Mouse (Mus musculus) liver, postnatal 0 days (tissue): Measurements from ENCODE around the gene Cry2. TPM values are rescaled to one million over a fixed set of nuclear protein-coding genes. Genes with fewer than 3 reads are reported as not detected.
A peak's percentile ranks its signal among the peaks of the same experiment; 100 is the strongest.
"Not testable (repeated sequence)": the region's sequence is repeated elsewhere in the genome, so short reads cannot be mapped to it uniquely, and the experiment has no call there.

Experiments used
- ATAC-seq: fragments of 200-750 bp; cut with Nextera tagmentation; 2 replicates; pipeline ENCODE4 v1.8.0; 2017; ENCODE audit warnings: mild to moderate bottlenecking, moderate library complexity
- DNase-seq: peaks from one replicate; pipeline ENCODE4 v3.0.0-alpha.2; 2016
- H3K27ac ChIP-seq: fragments of 300-500 bp; sonication (generic); 2 replicates; pipeline ENCODE4 v1.5.1; 2014; ENCODE audit warnings: antibody characterized with exemption, moderate library complexity, mild to moderate bottlenecking, low read depth
- H3K27me3 ChIP-seq: fragments of 300-500 bp; sonication (generic); 2 replicates; pipeline ENCODE4 v1.6.1; 2014; ENCODE audit warnings: low read length, control low read depth, mixed read lengths; ENCODE audit not compliant: insufficient read depth
- H3K36me3 ChIP-seq: fragments of 300-500 bp; sonication (generic); replicated peaks from 2 replicates; pipeline ENCODE4 v1.6.1; 2014; ENCODE audit warnings: mild to moderate bottlenecking, control low read depth, low read length, moderate library complexity, mixed read lengths; ENCODE audit not compliant: insufficient read depth
- H3K4me1 ChIP-seq: fragments of 300-500 bp; sonication (generic); 2 replicates; pipeline ENCODE4 v1.6.1; 2014; ENCODE audit warnings: antibody characterized with exemption, mild to moderate bottlenecking, control low read depth; ENCODE audit not compliant: insufficient read depth
- H3K4me2 ChIP-seq: fragments of 300-500 bp; sonication (generic); 2 replicates; pipeline ENCODE4 v1.6.1; 2014; ENCODE audit warnings: low read depth, mild to moderate bottlenecking, low read length, moderate library complexity, mixed read lengths
- H3K4me3 ChIP-seq: fragments of 300-500 bp; sonication (generic); 2 replicates; pipeline ENCODE4 v1.5.1; 2014; ENCODE audit warnings: low read depth, low read length
- H3K9ac ChIP-seq: fragments of 300-500 bp; sonication (generic); replicated peaks from 2 replicates; pipeline ENCODE4 v1.6.1; 2014; ENCODE audit warnings: mild to moderate bottlenecking, moderate library complexity
- H3K9me3 ChIP-seq: fragments of 300-500 bp; sonication (generic); 2 replicates; pipeline ENCODE4 v1.6.1; 2016; ENCODE audit warnings: mild to moderate bottlenecking, control low read depth, low read length, mixed read lengths
- CTCF ChIP-seq: sonication (generic); IDR thresholded peaks from 2 replicates; pipeline ENCODE4 v1.5.1; 2016; ENCODE audit warnings: antibody characterized with exemption, low read depth
- EP300 ChIP-seq: IDR thresholded peaks from 2 replicates; pipeline ENCODE4 v1.6.1; 2016; ENCODE audit warnings: antibody characterized with exemption, low read depth, mild to moderate bottlenecking
- WGBS: fragments of 180-500 bp; shearing (Covaris S2); extraction: QIAGEN DNeasy Blood & Tissue Kit; methylation state at CpG from one replicate; pipeline ENCODE4 v1.1.7; 2014; ENCODE audit not compliant: insufficient replicate concordance; 5-methylcytosine and 5-hydroxymethylcytosine counted together
- polyA plus RNA-seq: library from polyadenylated mRNA; unstranded; fragments of >200 nt; fragmentation: Nextera tagmentation; extraction: Ambion mirVana; gene quantifications from 2 replicates; pipeline ENCODE4 v1.2.1, GENCODE M21; 2015

Gene Cry2
- 9.6 and 11.9 TPM in 2 replicates for polyA plus RNA-seq

GRCm38 (mm10) chr2:92433578-92434374 is at the start of gene Cry2:
TSS of gene Cry2 (minus strand) at chr2:92434043.
- H3K4me1 ChIP-seq, result peaks cover 40% of the 10 kb centered on the region
- 0% methylated on average over 41 of the region's 76 CpGs for WGBS

DNA sequence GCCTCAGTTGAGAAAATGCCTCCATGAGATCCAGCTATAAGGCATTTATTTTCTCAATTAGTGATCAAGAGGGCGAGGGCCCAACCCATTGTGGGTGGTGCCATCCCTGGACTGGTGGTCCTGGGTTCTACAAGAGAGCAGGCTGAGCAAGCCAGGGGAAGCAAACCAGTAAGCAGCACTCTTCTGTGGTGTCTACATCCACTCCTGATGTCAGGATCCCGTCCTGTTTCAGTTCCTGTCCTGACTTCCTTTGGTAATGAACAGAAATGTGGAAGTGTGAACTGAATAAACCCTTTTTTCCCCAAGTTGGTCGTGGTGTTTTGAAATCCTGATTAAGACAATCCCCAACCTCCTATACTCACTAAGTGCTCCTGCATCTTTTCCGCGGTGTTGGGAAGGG is 49.7 kb upstream of the Cry2 start:
- no peaks in the 10 kb centered on the region for H3K9me3 ChIP-seq
- 41% methylated on average over 5 of the region's 5 CpGs for WGBS
- TF ChIP-seq CTCF, result no peak
- no peak for TF ChIP-seq EP300
- DNase-seq (no peak), ATAC-seq (no peak)
- H3K4me3 ChIP-seq, result no peak overlapping the region
- no peaks in the 10 kb centered on the region for H3K36me3 ChIP-seq
- H3K27ac ChIP-seq, result peak overlapping the region; percentile 70; the same call in 1 of the 2 replicates
- peak overlapping the region; percentile 66; the same call in 1 of the 2 replicates for H3K4me2 ChIP-seq
- H3K27me3 ChIP-seq, result 0 out of 2 replicates have a peak, but pooled peaks cover 6% of the 10 kb centered on the region
- peaks cover 33% of the 10 kb centered on the region for H3K4me1 ChIP-seq
- no peak overlapping the region for H3K9ac ChIP-seq

More at GRCm38 (mm10) chr2:92433578-92434374, at the start of gene Cry2:
- no peak; the same call in 1 of the 2 replicates for TF ChIP-seq EP300
- no peak for TF ChIP-seq CTCF
- H3K9me3 ChIP-seq, result no peaks in the 10 kb centered on the region
- H3K4me3 ChIP-seq, result peak within 1 kb of the TSS; percentile 80
- DNase-seq, result peak; percentile 100
- peaks cover 2% of the 10 kb centered on the region; the same call in 1 of the 2 replicates for H3K36me3 ChIP-seq
- ATAC-seq, result peak; percentile 92
- H3K9ac ChIP-seq, result peak within 1 kb of the TSS; percentile 86
- peak within 1 kb of the TSS; percentile 95 for H3K4me2 ChIP-seq
- H3K27me3 ChIP-seq, result no peaks in the 10 kb centered on the region
- H3K27ac ChIP-seq, result peak within 1 kb of the TSS; percentile 92

- TF ChIP-seq EP300 (no peak), CTCF (no peak)
- Histone ChIP-seq H3K27ac (no peak overlapping the region), H3K9me3 (no peaks in the 10 kb centered on the region), H3K9ac (no peak overlapping the region), H3K36me3 (no peaks in the 10 kb centered on the region), H3K4me3 (no peak overlapping the region), H3K4me1 (peaks cover 33% of the 10 kb centered on the region), H3K27me3 (0 out of 2 replicates have a peak, but pooled peaks cover 6% of the 10 kb centered on the region), H3K4me2 (no peak overlapping the region)
- WGBS, result 13% methylated on average over 1 of the region's 1 CpGs
- no peak for ATAC-seq
- no peak for DNase-seq
These were observed 48.7 kb upstream of the Cry2 start for GRCm38 (mm10) chr2:92482551-92482950.

- H3K4me3 ChIP-seq, result no peak overlapping the region
- WGBS, result 60% methylated on average over 4 of the region's 4 CpGs
- H3K9me3 ChIP-seq, result 0 out of 2 replicates have a peak, but pooled peaks cover 2% of the 10 kb centered on the region
- no peak overlapping the region for H3K27ac ChIP-seq
- H3K4me1 ChIP-seq, result peaks cover 9% of the 10 kb centered on the region; the same call in 1 of the 2 replicates
- no peaks in the 10 kb centered on the region for H3K27me3 ChIP-seq
- ATAC-seq, result no peak
- H3K4me2 ChIP-seq, result no peak overlapping the region
- no peaks in the 10 kb centered on the region for H3K36me3 ChIP-seq
- DNase-seq, result no peak
- no peak overlapping the region for H3K9ac ChIP-seq
- TF ChIP-seq EP300 (no peak), CTCF (no peak)
These were observed 44.5 kb upstream of the Cry2 start for GRCm38 (mm10) chr2:92478313-92478688.

- no peak overlapping the region for H3K27ac ChIP-seq
- no peak for ATAC-seq
- TF ChIP-seq CTCF (no peak), EP300 (no peak)
These were observed 43.9 kb upstream of the Cry2 start for GRCm38 (mm10) chr2:92477672-92478312.

DNA sequence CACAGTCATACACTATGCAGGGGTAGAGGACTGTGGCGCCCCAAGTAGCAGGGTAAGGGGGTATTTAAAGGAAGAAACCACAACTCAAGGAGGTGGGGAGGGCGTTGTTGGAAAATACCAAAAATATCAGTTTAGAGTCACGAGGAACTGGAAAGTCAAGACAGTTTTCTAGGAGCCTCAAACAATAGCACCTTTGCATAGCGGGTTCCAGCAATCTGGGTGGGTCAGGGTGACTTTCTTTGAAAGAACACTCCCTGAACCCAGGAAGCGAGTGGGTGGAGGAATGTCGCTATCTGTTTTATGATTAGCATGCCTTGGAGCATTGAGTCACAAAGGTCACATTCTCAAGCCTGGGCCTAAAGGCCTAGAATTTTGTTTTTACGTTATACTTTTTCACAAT is 42.7 kb upstream of the Cry2 start:
- H3K9me3 ChIP-seq, H3K36me3 ChIP-seq, H3K4me2 ChIP-seq, H3K4me3 ChIP-seq, H3K27ac ChIP-seq, ATAC-seq, DNase-seq, H3K9ac ChIP-seq, H3K27me3 ChIP-seq, H3K4me1 ChIP-seq: not testable (repeated sequence)
- 82% methylated on average over 7 of the region's 7 CpGs for WGBS

More at GRCm38 (mm10) chr2:92477672-92478312, 43.9 kb upstream of the Cry2 start:
- no peak overlapping the region for H3K9ac ChIP-seq
- no peak for DNase-seq
- 0 out of 2 replicates have a peak, but pooled peaks cover 2% of the 10 kb centered on the region for H3K9me3 ChIP-seq
- H3K4me3 ChIP-seq, result no peak overlapping the region
- no peaks in the 10 kb centered on the region for H3K36me3 ChIP-seq
- peaks cover 5% of the 10 kb centered on the region; the same call in 1 of the 2 replicates for H3K4me1 ChIP-seq
- no peak overlapping the region for H3K4me2 ChIP-seq
- H3K27me3 ChIP-seq, result no peaks in the 10 kb centered on the region
- WGBS, result 78% methylated on average over 12 of the region's 12 CpGs
